Mouse (Mus musculus) liver, postnatal 0 days (tissue): ENCODE measurements around the gene Syt2. TPM values are rescaled to one million over a fixed set of nuclear protein-coding genes. Genes with fewer than 3 reads are reported as not detected.
A peak's percentile ranks its signal among the peaks of the same experiment; 100 is the strongest.

ENCODE experiments used
- ATAC-seq: fragments of 200-750 bp; cut with Nextera tagmentation; 2 replicates; pipeline ENCODE4 v1.8.0; 2017; ENCODE audit warnings: mild to moderate bottlenecking, moderate library complexity
- DNase-seq: peaks from one replicate; pipeline ENCODE4 v3.0.0-alpha.2; 2016
- H3K27ac ChIP-seq: fragments of 300-500 bp; sonication (generic); 2 replicates; pipeline ENCODE4 v1.5.1; 2014; ENCODE audit warnings: antibody characterized with exemption, moderate library complexity, mild to moderate bottlenecking, low read depth
- H3K27me3 ChIP-seq: fragments of 300-500 bp; sonication (generic); 2 replicates; pipeline ENCODE4 v1.6.1; 2014; ENCODE audit warnings: low read length, control low read depth, mixed read lengths; ENCODE audit not compliant: insufficient read depth
- H3K36me3 ChIP-seq: fragments of 300-500 bp; sonication (generic); replicated peaks from 2 replicates; pipeline ENCODE4 v1.6.1; 2014; ENCODE audit warnings: mild to moderate bottlenecking, control low read depth, low read length, moderate library complexity, mixed read lengths; ENCODE audit not compliant: insufficient read depth
- H3K4me1 ChIP-seq: fragments of 300-500 bp; sonication (generic); 2 replicates; pipeline ENCODE4 v1.6.1; 2014; ENCODE audit warnings: antibody characterized with exemption, mild to moderate bottlenecking, control low read depth; ENCODE audit not compliant: insufficient read depth
- H3K4me2 ChIP-seq: fragments of 300-500 bp; sonication (generic); 2 replicates; pipeline ENCODE4 v1.6.1; 2014; ENCODE audit warnings: low read depth, mild to moderate bottlenecking, low read length, moderate library complexity, mixed read lengths
- H3K4me3 ChIP-seq: fragments of 300-500 bp; sonication (generic); 2 replicates; pipeline ENCODE4 v1.5.1; 2014; ENCODE audit warnings: low read depth, low read length
- H3K9ac ChIP-seq: fragments of 300-500 bp; sonication (generic); replicated peaks from 2 replicates; pipeline ENCODE4 v1.6.1; 2014; ENCODE audit warnings: mild to moderate bottlenecking, moderate library complexity
- H3K9me3 ChIP-seq: fragments of 300-500 bp; sonication (generic); 2 replicates; pipeline ENCODE4 v1.6.1; 2016; ENCODE audit warnings: mild to moderate bottlenecking, control low read depth, low read length, mixed read lengths
- CTCF ChIP-seq: sonication (generic); IDR thresholded peaks from 2 replicates; pipeline ENCODE4 v1.5.1; 2016; ENCODE audit warnings: antibody characterized with exemption, low read depth
- EP300 ChIP-seq: IDR thresholded peaks from 2 replicates; pipeline ENCODE4 v1.6.1; 2016; ENCODE audit warnings: antibody characterized with exemption, low read depth, mild to moderate bottlenecking
- WGBS: fragments of 180-500 bp; shearing (Covaris S2); extraction: QIAGEN DNeasy Blood & Tissue Kit; methylation state at CpG from one replicate; pipeline ENCODE4 v1.1.7; 2014; ENCODE audit not compliant: insufficient replicate concordance; 5-methylcytosine and 5-hydroxymethylcytosine counted together
- polyA plus RNA-seq: library from polyadenylated mRNA; unstranded; fragments of >200 nt; fragmentation: Nextera tagmentation; extraction: Ambion mirVana; gene quantifications from 2 replicates; pipeline ENCODE4 v1.2.1, GENCODE M21; 2015

Gene Syt2
- polyA plus RNA-seq, 1 experiment from 2014 or later: not detected

DNA sequence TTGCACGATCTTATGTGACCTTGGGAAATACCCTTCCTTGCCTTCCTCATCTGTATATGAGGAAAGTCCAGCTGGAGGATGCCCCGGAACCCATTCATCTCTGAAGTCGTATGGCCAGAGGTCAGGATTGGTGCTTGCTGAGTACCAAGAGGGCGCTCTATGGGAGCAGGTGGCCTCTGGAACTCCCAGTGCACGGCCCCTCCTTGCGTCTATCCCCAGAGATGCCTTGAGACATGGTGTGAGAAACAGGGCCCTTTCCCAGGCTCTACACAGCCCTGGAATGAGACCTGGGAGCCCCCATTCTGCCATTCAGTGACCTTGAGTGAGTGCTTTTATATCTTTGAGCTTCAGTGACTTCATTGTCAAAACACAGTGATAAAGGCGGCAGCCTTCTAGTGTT lies 64.6 kb downstream of the Syt2 start:
- TF ChIP-seq EP300: no peak
- TF ChIP-seq CTCF: no peak
- Histone ChIP-seq H3K4me3 (no peak overlapping the region), H3K27me3 (peaks cover 40% of the 10 kb centered on the region), H3K9me3 (no peaks in the 10 kb centered on the region), H3K36me3 (no peaks in the 10 kb centered on the region), H3K27ac (no peak overlapping the region), H3K9ac (no peak overlapping the region), H3K4me2 (no peak overlapping the region), H3K4me1 (peaks cover 9% of the 10 kb centered on the region)
- no peak for ATAC-seq
- WGBS: 68% methylated on average over 7 of the region's 7 CpGs
- no peak for DNase-seq

GRCm38 (mm10) chr1:134711653-134712052 lies 65.2 kb downstream of the Syt2 start:
- no peak overlapping the region for H3K4me3 ChIP-seq
- no peak overlapping the region for H3K27ac ChIP-seq
- no peak for ATAC-seq
- TF ChIP-seq CTCF (no peak), EP300 (no peak)
- WGBS: 55% methylated on average over 5 of the region's 5 CpGs
- H3K9ac ChIP-seq: no peak overlapping the region
- no peaks in the 10 kb centered on the region for H3K36me3 ChIP-seq
- peaks cover 9% of the 10 kb centered on the region for H3K4me1 ChIP-seq
- H3K9me3 ChIP-seq: no peaks in the 10 kb centered on the region
- H3K4me2 ChIP-seq: no peak overlapping the region
- H3K27me3 ChIP-seq: peaks cover 40% of the 10 kb centered on the region
- no peak for DNase-seq

GRCm38 (mm10) chr1:134712781-134713299 lies 66.4 kb downstream of the Syt2 start:
- no peak for TF ChIP-seq CTCF
- TF ChIP-seq EP300: no peak
- H3K27me3 ChIP-seq: peaks cover 36% of the 10 kb centered on the region
- ATAC-seq (no peak), DNase-seq (no peak)
- WGBS: 67% methylated on average over 9 of the region's 9 CpGs
- no peak overlapping the region for H3K9ac ChIP-seq
- H3K4me3 ChIP-seq: no peak overlapping the region
- no peak overlapping the region for H3K27ac ChIP-seq
- H3K9me3 ChIP-seq: no peaks in the 10 kb centered on the region
- H3K4me1 ChIP-seq: peaks cover 9% of the 10 kb centered on the region
- H3K36me3 ChIP-seq: no peaks in the 10 kb centered on the region
- H3K4me2 ChIP-seq: no peak overlapping the region

DNA sequence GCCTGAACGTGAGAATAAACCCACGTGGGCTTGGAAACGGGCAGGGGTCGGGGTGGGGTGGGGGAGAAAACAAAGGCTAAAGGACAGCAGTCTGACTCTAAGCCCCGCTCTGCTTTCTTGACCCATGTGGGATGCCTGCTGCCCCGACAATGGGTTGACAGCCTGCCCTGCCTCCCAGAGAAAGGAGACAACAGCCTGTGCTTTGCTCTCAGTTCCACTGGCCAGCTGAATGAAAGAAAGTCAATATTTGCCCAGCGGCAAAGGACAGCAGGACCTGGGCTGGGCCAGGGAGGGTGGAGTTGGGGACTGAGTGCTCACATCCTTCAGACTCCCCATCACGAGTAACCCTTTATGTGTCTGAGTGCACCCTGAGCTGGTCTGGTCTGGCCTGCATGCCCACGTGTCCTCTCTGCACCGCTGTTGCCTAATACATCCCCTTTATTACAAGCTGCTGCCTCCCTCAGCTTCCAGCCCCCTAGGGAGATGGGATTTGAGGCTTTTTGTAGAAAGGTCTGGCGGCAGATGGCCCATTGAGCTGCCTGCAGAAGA lies 67.0 kb downstream of the Syt2 start:
- H3K4me1 ChIP-seq: peaks cover 9% of the 10 kb centered on the region
- no peaks in the 10 kb centered on the region for H3K9me3 ChIP-seq
- DNase-seq (no peak), ATAC-seq (peak; percentile 66; the same call in 1 of the 2 replicates)
- no peak overlapping the region for H3K4me3 ChIP-seq
- TF ChIP-seq CTCF (no peak), EP300 (no peak)
- H3K27me3 ChIP-seq: peaks cover 31% of the 10 kb centered on the region
- H3K36me3 ChIP-seq: no peaks in the 10 kb centered on the region
- no peak overlapping the region for H3K9ac ChIP-seq
- 40% methylated on average over 11 of the region's 11 CpGs for WGBS
- no peak overlapping the region for H3K27ac ChIP-seq
- no peak overlapping the region for H3K4me2 ChIP-seq

DNA sequence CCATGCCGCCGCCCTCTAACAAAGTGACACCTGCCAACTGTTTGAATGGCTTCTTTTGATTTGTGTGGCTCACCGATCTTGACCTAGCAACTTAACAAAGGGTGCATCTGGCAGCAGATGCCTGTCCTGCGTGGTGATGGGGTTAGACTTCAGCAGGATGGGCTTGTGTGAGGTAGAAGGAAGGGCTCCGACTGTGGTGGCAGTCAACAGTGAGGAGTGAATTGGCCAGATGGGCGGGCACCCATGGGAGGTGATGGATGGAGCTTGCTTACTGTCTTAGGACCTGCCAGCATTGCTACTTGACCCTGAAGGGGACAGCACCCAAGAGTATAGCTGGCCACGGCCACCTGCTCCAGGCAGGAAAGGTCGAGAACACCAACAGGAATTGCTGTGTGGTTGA lies 67.7 kb downstream of the Syt2 start:
- H3K9me3 ChIP-seq: no peaks in the 10 kb centered on the region
- H3K4me2 ChIP-seq: no peak overlapping the region
- no peak overlapping the region for H3K9ac ChIP-seq
- peaks cover 24% of the 10 kb centered on the region for H3K27me3 ChIP-seq
- H3K4me1 ChIP-seq: peaks cover 3% of the 10 kb centered on the region
- ATAC-seq: no peak
- no peak overlapping the region for H3K4me3 ChIP-seq
- no peaks in the 10 kb centered on the region for H3K36me3 ChIP-seq
- H3K27ac ChIP-seq: no peak overlapping the region
- TF ChIP-seq EP300: no peak
- DNase-seq: no peak
- 63% methylated on average over 8 of the region's 8 CpGs for WGBS

DNA sequence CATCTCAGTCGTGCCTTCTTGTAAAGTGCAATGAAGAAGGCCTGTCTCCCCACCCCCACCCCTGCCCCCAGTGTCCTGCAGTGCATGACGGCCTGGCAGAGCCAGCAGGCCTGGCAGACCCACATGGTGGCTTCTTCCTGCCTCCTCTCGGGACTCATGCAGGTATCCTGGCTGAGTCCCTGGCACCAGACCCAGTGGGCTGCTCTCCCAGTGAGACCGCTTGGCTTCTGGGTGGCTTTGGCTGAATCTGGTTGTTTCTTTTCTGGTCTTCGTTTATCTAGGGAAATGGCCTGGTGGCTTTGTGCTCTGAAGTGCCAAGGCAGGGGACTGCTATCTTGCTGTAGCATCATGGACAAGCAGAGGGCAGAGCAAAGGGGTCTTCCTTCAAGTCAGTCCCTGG lies 68.6 kb downstream of the Syt2 start:
- Histone ChIP-seq H3K9ac (no peak overlapping the region), H3K4me3 (no peak overlapping the region), H3K27ac (no peak overlapping the region), H3K4me1 (0 out of 2 replicates have a peak, but pooled peaks cover 2% of the 10 kb centered on the region), H3K36me3 (no peaks in the 10 kb centered on the region), H3K27me3 (peaks cover 15% of the 10 kb centered on the region), H3K9me3 (no peaks in the 10 kb centered on the region), H3K4me2 (no peak overlapping the region)
- WGBS: 66% methylated on average over 5 of the region's 5 CpGs
- ATAC-seq (no peak), DNase-seq (no peak)
- TF ChIP-seq EP300 (no peak), CTCF (no peak)
